Mouse (Mus musculus) erythroblast, embryonic 14.5 days (primary cell): ENCODE measurements around the gene Zyg11b. TPM values are rescaled to one million over a fixed set of nuclear protein-coding genes. Genes with fewer than 3 reads are reported as not detected.

Experiments used
- H3K27me3 ChIP-seq: 2 replicates; pipeline ENCODE4 v1.6.1; 2012; ENCODE audit warnings: inconsistent platforms; ENCODE audit not compliant: control insufficient read depth
- H3K36me3 ChIP-seq: 2 replicates; pipeline ENCODE4 v1.6.1; 2012; ENCODE audit warnings: mild to moderate bottlenecking, inconsistent platforms; ENCODE audit not compliant: control insufficient read depth
- H3K4me1 ChIP-seq: 2 replicates; pipeline ENCODE4 v1.6.1; 2012; ENCODE audit warnings: inconsistent platforms; ENCODE audit not compliant: control insufficient read depth
- H3K4me3 ChIP-seq: replicated peaks from 2 replicates; pipeline ENCODE3; 2012; ENCODE audit warnings: moderate library complexity, mild to moderate bottlenecking, inconsistent platforms
- H3K9me3 ChIP-seq: 2 replicates; pipeline ENCODE4 v1.6.1; 2012; ENCODE audit warnings: low read length, inconsistent platforms, mixed read lengths; ENCODE audit not compliant: control insufficient read depth
- GATA1 ChIP-seq: IDR thresholded peaks from 2 replicates; pipeline ENCODE4 v1.6.1; 2012; ENCODE audit warnings: low read length, inconsistent platforms, mixed read lengths
- TAL1 ChIP-seq: IDR thresholded peaks from 3 replicates; pipeline ENCODE4 v1.6.1; 2012; ENCODE audit warnings: low read length, inconsistent platforms, mixed read lengths
- polyA plus RNA-seq: library from polyadenylated mRNA; stranded (reverse); fragments of >175 nt; gene quantifications from 2 replicates; pipeline ENCODE4 v1.2.3, GENCODE M21; 2012

Zyg11b gene
- polyA plus RNA-seq: 0.02 TPM in 2 replicates

GRCm38 (mm10) chr4:108300670-108301373, at the start of gene Zyg11b:
Gene Zyg11b (minus strand): TSS chr4:108301096.
- H3K36me3 ChIP-seq: no peaks in the 10 kb centered on the region
- TF ChIP-seq TAL1 (no peak), GATA1 (no peak)
- H3K9me3 ChIP-seq: no peaks in the 10 kb centered on the region
- H3K4me1 ChIP-seq: peaks cover 16% of the 10 kb centered on the region
- peak within 1 kb of the TSS; percentile 82 for H3K4me3 ChIP-seq
- H3K27me3 ChIP-seq: no peaks in the 10 kb centered on the region

GRCm38 (mm10) chr4:108349836-108350547, 49.1 kb upstream of the Zyg11b start:
- Histone ChIP-seq H3K27me3 (no peaks in the 10 kb centered on the region), H3K36me3 (no peaks in the 10 kb centered on the region), H3K4me3 (no peak overlapping the region), H3K9me3 (no peaks in the 10 kb centered on the region), H3K4me1 (peaks cover 11% of the 10 kb centered on the region)
- TF ChIP-seq TAL1 (no peak), GATA1 (no peak)

GRCm38 (mm10) chr4:108349064-108349463, 48.2 kb upstream of the Zyg11b start:
- no peak for TF ChIP-seq GATA1
- no peak for TF ChIP-seq TAL1
- Histone ChIP-seq H3K36me3 (no peaks in the 10 kb centered on the region), H3K4me3 (no peak overlapping the region), H3K9me3 (no peaks in the 10 kb centered on the region), H3K4me1 (peaks cover 8% of the 10 kb centered on the region), H3K27me3 (no peaks in the 10 kb centered on the region)

- Histone ChIP-seq H3K4me1 (peaks cover 5% of the 10 kb centered on the region), H3K36me3 (no peaks in the 10 kb centered on the region), H3K9me3 (no peaks in the 10 kb centered on the region), H3K27me3 (no peaks in the 10 kb centered on the region), H3K4me3 (no peak overlapping the region)
- TF ChIP-seq GATA1 (no peak), TAL1 (no peak)
Observed at GRCm38 (mm10) chr4:108348256-108348875, 47.5 kb upstream of the Zyg11b start.

GRCm38 (mm10) chr4:108347111-108347510, 46.2 kb upstream of the Zyg11b start:
- no peaks in the 10 kb centered on the region for H3K9me3 ChIP-seq
- H3K36me3 ChIP-seq: no peaks in the 10 kb centered on the region
- H3K4me1 ChIP-seq: peaks cover 4% of the 10 kb centered on the region; the same call in 1 of the 2 replicates
- TF ChIP-seq GATA1: no peak
- H3K27me3 ChIP-seq: no peaks in the 10 kb centered on the region
- H3K4me3 ChIP-seq: no peak overlapping the region

GRCm38 (mm10) chr4:108345826-108346225, 44.9 kb upstream of the Zyg11b start:
- Histone ChIP-seq H3K4me3 (no peak overlapping the region), H3K36me3 (no peaks in the 10 kb centered on the region), H3K27me3 (no peaks in the 10 kb centered on the region), H3K9me3 (no peaks in the 10 kb centered on the region), H3K4me1 (peaks cover 2% of the 10 kb centered on the region; the same call in 1 of the 2 replicates)
- TF ChIP-seq GATA1 (no peak), TAL1 (no peak)

GRCm38 (mm10) chr4:108344631-108345083, 43.8 kb upstream of the Zyg11b start:
- Histone ChIP-seq H3K4me3 (no peak overlapping the region), H3K9me3 (no peaks in the 10 kb centered on the region), H3K27me3 (no peaks in the 10 kb centered on the region), H3K36me3 (peaks cover 4% of the 10 kb centered on the region), H3K4me1 (peaks cover 2% of the 10 kb centered on the region; the same call in 1 of the 2 replicates)
- TF ChIP-seq GATA1 (no peak), TAL1 (no peak)

- Histone ChIP-seq H3K9me3 (no peaks in the 10 kb centered on the region), H3K4me1 (peaks cover 7% of the 10 kb centered on the region), H3K4me3 (no peak overlapping the region), H3K27me3 (no peaks in the 10 kb centered on the region), H3K36me3 (peaks cover 38% of the 10 kb centered on the region)
- TF ChIP-seq TAL1: no peak
- no peak for TF ChIP-seq GATA1
Observed at GRCm38 (mm10) chr4:108339277-108339690, 38.4 kb upstream of the Zyg11b start.

GRCm38 (mm10) chr4:108338811-108339210, 37.9 kb upstream of the Zyg11b start:
- peaks cover 7% of the 10 kb centered on the region for H3K4me1 ChIP-seq
- no peaks in the 10 kb centered on the region for H3K9me3 ChIP-seq
- H3K27me3 ChIP-seq: no peaks in the 10 kb centered on the region
- no peak overlapping the region for H3K4me3 ChIP-seq
- peaks cover 41% of the 10 kb centered on the region for H3K36me3 ChIP-seq
- TF ChIP-seq GATA1: no peak
- TF ChIP-seq TAL1: no peak
